Mouse (Mus musculus): ENCODE measurements around the gene Rsph1. TPM values are rescaled to one million over a fixed set of nuclear protein-coding genes. Genes with fewer than 3 reads are reported as not detected.

The Rsph1 gene
- polyA plus RNA-seq, 1 experiment from 2014 or later: 1.7 TPM

GRCm38 (mm10) chr17:31210299-31210698, 66.9 kb downstream of the Rsph1 start:
- 90% methylated on average over 7 of the region's 7 CpGs for WGBS
- H3K9ac ChIP-seq (ENCODE audit: low read length): no peak overlapping the region
- H3K4me1 ChIP-seq (ENCODE audit: control insufficient read depth, insufficient read depth, low read length): no peaks in the 10 kb centered on the region
- H3K9me3 ChIP-seq (ENCODE audit: control insufficient read depth, low read length): no peaks in the 10 kb centered on the region
- H3K27me3 ChIP-seq (ENCODE audit: control insufficient read depth, insufficient read depth, low read length): no peaks in the 10 kb centered on the region
- H3K27ac ChIP-seq (ENCODE audit: low read depth, low read length): no peak overlapping the region
- H3K4me2 ChIP-seq: no peak overlapping the region
- no peak for ATAC-seq (ENCODE audit: low FRiP score)
- H3K36me3 ChIP-seq (ENCODE audit: control insufficient read depth, insufficient read depth, low read length): no peaks in the 10 kb centered on the region
- no peak for DNase-seq (ENCODE audit: low spot score, missing footprints)
- no peak overlapping the region for H3K4me3 ChIP-seq (ENCODE audit: low read depth, low read length)

GRCm38 (mm10) chr17:31209376-31209930, 67.7 kb downstream of the Rsph1 start:
- DNase-seq (ENCODE audit: low spot score, missing footprints) (no peak), ATAC-seq (ENCODE audit: low FRiP score) (no peak)
- Histone ChIP-seq H3K4me1 (ENCODE audit: control insufficient read depth, insufficient read depth, low read length) (no peaks in the 10 kb centered on the region), H3K27me3 (ENCODE audit: control insufficient read depth, insufficient read depth, low read length) (no peaks in the 10 kb centered on the region), H3K4me2 (no peak overlapping the region), H3K27ac (ENCODE audit: low read depth, low read length) (no peak overlapping the region), H3K9me3 (ENCODE audit: control insufficient read depth, low read length) (no peaks in the 10 kb centered on the region), H3K4me3 (ENCODE audit: low read depth, low read length) (no peak overlapping the region), H3K9ac (ENCODE audit: low read length) (no peak overlapping the region), H3K36me3 (ENCODE audit: control insufficient read depth, insufficient read depth, low read length) (no peaks in the 10 kb centered on the region)
- WGBS: 90% methylated on average over 11 of the region's 11 CpGs

DNA sequence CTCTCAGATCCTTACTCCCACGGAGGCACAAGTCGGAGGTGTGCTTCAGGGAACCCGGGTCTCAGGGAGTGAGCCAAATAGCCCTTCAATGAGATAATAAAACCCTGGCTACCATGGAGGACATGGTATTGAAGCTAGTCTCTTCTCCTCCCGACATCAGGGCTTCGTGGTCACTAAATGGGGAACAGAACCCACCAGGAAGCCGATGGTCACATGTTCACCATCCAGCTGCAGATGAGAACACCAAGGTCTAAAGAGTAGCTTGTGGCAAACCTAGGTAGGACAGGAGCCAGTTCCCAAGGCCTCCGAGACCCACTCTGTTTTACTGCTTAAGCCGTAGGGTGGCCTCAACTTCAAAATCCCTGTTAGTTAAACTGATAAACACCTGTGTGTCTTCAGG, 68.5 kb downstream of the Rsph1 start:
- H3K27me3 ChIP-seq (ENCODE audit: control insufficient read depth, insufficient read depth, low read length): no peaks in the 10 kb centered on the region
- H3K4me3 ChIP-seq (ENCODE audit: low read depth, low read length): no peak overlapping the region
- no peak overlapping the region for H3K9ac ChIP-seq (ENCODE audit: low read length)
- no peaks in the 10 kb centered on the region for H3K4me1 ChIP-seq (ENCODE audit: control insufficient read depth, insufficient read depth, low read length)
- H3K9me3 ChIP-seq (ENCODE audit: control insufficient read depth, low read length): no peaks in the 10 kb centered on the region
- 91% methylated on average over 8 of the region's 8 CpGs for WGBS
- DNase-seq (ENCODE audit: low spot score, missing footprints) (no peak), ATAC-seq (ENCODE audit: low FRiP score) (no peak)
- no peaks in the 10 kb centered on the region for H3K36me3 ChIP-seq (ENCODE audit: control insufficient read depth, insufficient read depth, low read length)
- no peak overlapping the region for H3K27ac ChIP-seq (ENCODE audit: low read depth, low read length)
- no peak overlapping the region for H3K4me2 ChIP-seq

DNA sequence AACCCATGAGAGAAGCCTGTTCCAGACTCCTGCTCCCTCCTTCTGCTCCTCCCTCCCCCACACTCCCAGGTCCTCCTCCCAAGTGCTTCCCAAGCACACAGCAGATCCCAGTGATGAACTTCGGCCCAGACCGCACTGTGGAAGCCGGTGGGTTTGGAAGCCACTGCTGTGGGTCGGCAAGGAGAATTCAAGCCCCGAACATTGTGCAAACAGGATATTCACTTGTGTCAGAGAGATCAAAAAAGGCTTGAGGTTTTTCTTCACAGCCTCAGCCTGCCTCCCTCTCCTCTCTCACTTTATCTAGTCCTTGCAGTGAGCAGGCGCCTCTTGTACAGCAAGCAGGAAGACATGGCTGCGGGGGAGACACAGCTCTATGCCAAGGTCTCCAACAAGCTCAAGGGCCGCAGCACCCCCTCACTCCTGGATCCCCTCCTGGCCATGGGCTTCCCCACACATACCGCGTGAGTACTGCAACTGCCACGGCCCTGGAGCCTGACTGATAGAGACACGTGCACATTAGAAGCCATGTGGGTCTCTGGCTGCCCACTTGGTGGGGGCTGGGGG, 69.3 kb downstream of the Rsph1 start, which contains the start of gene Ubash3a:
Ubash3a (plus strand) TSS at position 103 of the 564 bp plus-strand sequence.
- Histone ChIP-seq H3K36me3 (ENCODE audit: control insufficient read depth, insufficient read depth, low read length) (no peaks in the 10 kb centered on the region), H3K9me3 (ENCODE audit: control insufficient read depth, low read length) (no peaks in the 10 kb centered on the region), H3K4me3 (ENCODE audit: low read depth, low read length) (no peak within 1 kb of the TSS), H3K27ac (ENCODE audit: low read depth, low read length) (no peak within 1 kb of the TSS), H3K27me3 (ENCODE audit: control insufficient read depth, insufficient read depth, low read length) (no peaks in the 10 kb centered on the region), H3K4me1 (ENCODE audit: control insufficient read depth, insufficient read depth, low read length) (no peaks in the 10 kb centered on the region), H3K4me2 (no peak within 1 kb of the TSS), H3K9ac (ENCODE audit: low read length) (no peak within 1 kb of the TSS)
- ATAC-seq (ENCODE audit: low FRiP score) (no peak), DNase-seq (ENCODE audit: low spot score, missing footprints) (no peak)
- 86% methylated on average over 12 of the region's 12 CpGs for WGBS

Other genes with a start within 250 kb of the Rsph1 start
- 10.4 TPM in 2 replicates for gene Abcg1, start 219.7 kb downstream of the Rsph1 start, polyA plus RNA-seq (2014; fragmentation: Nextera tagmentation; extraction: Ambion mirVana)
- gene Tff3, start 147.7 kb downstream of the Rsph1 start, polyA plus RNA-seq (2014; fragmentation: Nextera tagmentation; extraction: Ambion mirVana): 0.50 and 1.7 TPM in 2 replicates
- not detected in 2 replicates for gene Tff2, start 133.1 kb downstream of the Rsph1 start, polyA plus RNA-seq (2014; fragmentation: Nextera tagmentation; extraction: Ambion mirVana)
- gene Tff1, start 112.1 kb downstream of the Rsph1 start, polyA plus RNA-seq (2014; fragmentation: Nextera tagmentation; extraction: Ambion mirVana): not detected in 2 replicates
- 0.10 and 0.16 TPM in 2 replicates for gene Tmprss3, start 78.4 kb downstream of the Rsph1 start, polyA plus RNA-seq (2014; fragmentation: Nextera tagmentation; extraction: Ambion mirVana)
- gene Ubash3a, start 69.5 kb downstream of the Rsph1 start, polyA plus RNA-seq (2014; fragmentation: Nextera tagmentation; extraction: Ambion mirVana): 0.59 TPM in 1 of 2 replicates, not detected in the other
- gene Slc37a1, start 9.4 kb upstream of the Rsph1 start, polyA plus RNA-seq (2014; fragmentation: Nextera tagmentation; extraction: Ambion mirVana): 5.8 and 6.6 TPM in 2 replicates
- 23.4 and 23.5 TPM in 2 replicates for gene Pde9a, start 108.8 kb upstream of the Rsph1 start, polyA plus RNA-seq (2014; fragmentation: Nextera tagmentation; extraction: Ambion mirVana)
- 35.4 and 39.4 TPM in 2 replicates for gene Wdr4, start 242.6 kb upstream of the Rsph1 start, polyA plus RNA-seq (2014; fragmentation: Nextera tagmentation; extraction: Ambion mirVana)
- gene Ndufv3, start 242.7 kb upstream of the Rsph1 start, polyA plus RNA-seq (2014; fragmentation: Nextera tagmentation; extraction: Ambion mirVana): 239 and 249 TPM in 2 replicates